Mouse (Mus musculus): ENCODE measurements around the gene Gimap8. TPM values are rescaled to one million over a fixed set of nuclear protein-coding genes. Genes with fewer than 3 reads are reported as not detected.
A peak's percentile ranks its signal among the peaks of the same experiment; 100 is the strongest.
"Not testable (repeated sequence)": the region's sequence is repeated elsewhere in the genome, so short reads cannot be mapped to it uniquely, and the experiment has no call there.

Gimap8 gene
- total RNA-seq, 2 experiments from 2014 or later: 6.7 to 6.8 TPM

GRCm38 (mm10) chr6:48675931-48676859 is 29.2 kb downstream of the Gimap8 start, which contains the start of gene Gimap9:
Gimap9 (plus strand) TSS chr6:48676129.
- intact Hi-C loops (cut with DNase I): loop anchor here (2.0 kb wide), 1 partner anchor 27 kb away; no protein-coding TSS in a partner anchor

GRCm38 (mm10) chr6:48676860-48677415 is 29.9 kb downstream of the Gimap8 start:
- intact Hi-C loops (cut with DNase I): no loop called here
- no peak for DNase-seq

More at GRCm38 (mm10) chr6:48675931-48676859, 29.2 kb downstream of the Gimap8 start, which contains the start of gene Gimap9:
- DNase-seq: peak in 1 of 2 experiments; percentile 57

- intact Hi-C loops (cut with DNase I): no loop called here
- DNase-seq: no peak
Observed at GRCm38 (mm10) chr6:48677492-48678345, 30.7 kb downstream of the Gimap8 start.

- DNase-seq: no peak
- intact Hi-C loops (cut with DNase I): no loop called here
Observed at GRCm38 (mm10) chr6:48678391-48678790, 31.4 kb downstream of the Gimap8 start.

- intact Hi-C loops (cut with DNase I): no loop called here
- DNase-seq: no peak
Observed at GRCm38 (mm10) chr6:48679701-48680100, 32.7 kb downstream of the Gimap8 start.

GRCm38 (mm10) chr6:48680421-48680820 is 33.4 kb downstream of the Gimap8 start:
- intact Hi-C loops (cut with DNase I): no loop called here

GRCm38 (mm10) chr6:48681472-48682090 is 34.5 kb downstream of the Gimap8 start:
- intact Hi-C loops (cut with DNase I): no loop called here
- no peak for DNase-seq

More at GRCm38 (mm10) chr6:48680421-48680820, 33.4 kb downstream of the Gimap8 start:
- no peak for DNase-seq

- intact Hi-C loops (cut with DNase I): no loop called here
Observed at GRCm38 (mm10) chr6:48682271-48682670, 35.2 kb downstream of the Gimap8 start.

GRCm38 (mm10) chr6:48683263-48683821 is 36.3 kb downstream of the Gimap8 start:
- intact Hi-C loops (cut with DNase I); DNase-seq: not testable (repeated sequence)

More at GRCm38 (mm10) chr6:48682271-48682670, 35.2 kb downstream of the Gimap8 start:
- no peak for DNase-seq

GRCm38 (mm10) chr6:48684319-48684718 is 37.3 kb downstream of the Gimap8 start, which contains the start of gene Gimap4:
Gimap4 (plus strand) TSS chr6:48684549.
- intact Hi-C loops (cut with DNase I): loop anchor here (2.0 kb wide), 1 partner anchor 62 kb away; the partner anchor contains the start of gene Gimap5
- DNase-seq: no peak

- no peak for DNase-seq
- intact Hi-C loops (cut with DNase I): loop anchor here (1.0 to 2.0 kb wide), 2 partner anchors 12 to 62 kb away; partner anchors contain the start of gene Gimap5
Observed at GRCm38 (mm10) chr6:48684806-48685205, 37.8 kb downstream of the Gimap8 start.

- intact Hi-C loops (cut with DNase I): loop anchor here (1.0 to 2.0 kb wide), 2 partner anchors 12 to 62 kb away; partner anchors contain the start of gene Gimap5
- no peak for DNase-seq
Observed at GRCm38 (mm10) chr6:48685251-48685650, 38.2 kb downstream of the Gimap8 start.

- DNase-seq: no peak
- intact Hi-C loops (cut with DNase I): loop anchor here (1.0 to 2.0 kb wide), 2 partner anchors 11 to 61 kb away; partner anchors contain the start of gene Gimap5
Observed at GRCm38 (mm10) chr6:48685694-48686665, 38.9 kb downstream of the Gimap8 start.

GRCm38 (mm10) chr6:48687077-48687476 is 40.0 kb downstream of the Gimap8 start:
- no peak for DNase-seq
- intact Hi-C loops (cut with DNase I): no loop called here

GRCm38 (mm10) chr6:48689320-48689719 is 42.3 kb downstream of the Gimap8 start:
- intact Hi-C loops (cut with DNase I): no loop called here
- DNase-seq: no peak

GRCm38 (mm10) chr6:48692962-48693361 is 45.9 kb downstream of the Gimap8 start:
- DNase-seq: no peak
- intact Hi-C loops (cut with DNase I): no loop called here

- intact Hi-C loops (cut with DNase I): loop anchor here (1.0 kb wide), 1 partner anchor 12 kb away; no protein-coding TSS in a partner anchor
- DNase-seq: no peak
Observed at GRCm38 (mm10) chr6:48696830-48697554, 50.0 kb downstream of the Gimap8 start.
